17 mouse cellular contexts compared by ENCODE assay signal in genomic region chr17:13695881-13696280, GRCm38 (mm10).
DNase-seq lines count a peak whose midpoint lies in the region; ATAC-seq and TF ChIP-seq lines count a peak whose summit lies in the region.
"Had no signal": no experiment of that assay in that cellular context is flagged by ENCODE, and none has a peak within 500 bp of the region (broad histone marks: within the 10 kb centered on the region; RNA-seq: fewer than 3 reads in every experiment).

No protein-coding gene starts in this region.

- no peaks in the 10 kb centered on the region for H3K9me3 ChIP-seq in lung, embryonic 15.5 days
- H3K9me3 ChIP-seq: embryonic facial prominence, embryonic 13.5 days; forebrain, embryonic 12.5 days; heart, embryonic 12.5 days; hindbrain, embryonic 15.5 days had no signal

- H3K4me1 ChIP-seq in lung, embryonic 15.5 days: peaks cover 33% of the 10 kb centered on the region

- no peak overlapping the region for H3K4me2 ChIP-seq in lung, embryonic 15.5 days
- H3K4me2 ChIP-seq: embryonic facial prominence, embryonic 13.5 days; forebrain, embryonic 12.5 days; heart, embryonic 12.5 days; hindbrain, embryonic 15.5 days had no signal

- H3K36me3 ChIP-seq in lung, embryonic 15.5 days: no peaks in the 10 kb centered on the region
- H3K36me3 ChIP-seq: embryonic facial prominence, embryonic 13.5 days; forebrain, embryonic 12.5 days; heart, embryonic 12.5 days; hindbrain, embryonic 15.5 days had no signal

- no peak; the same call in 1 of the 2 replicates for ATAC-seq in lung, embryonic 15.5 days (ENCODE audit: borderline replicate concordance, extremely low read depth, low FRiP score, low TSS enrichment)
- no peak for ATAC-seq in megakaryocyte, adult 5-6 weeks (ENCODE audit: poor library complexity, severe bottlenecking)
- ATAC-seq: forebrain, embryonic 16.5 days had no signal

- H3K27ac ChIP-seq in lung, embryonic 15.5 days: peak overlapping the region; percentile 60
- H3K27ac ChIP-seq in gastrocnemius, adult 2 months: no peak overlapping the region
- H3K27ac ChIP-seq: embryonic facial prominence, embryonic 13.5 days; forebrain, embryonic 12.5 days; hindbrain, embryonic 15.5 days had no signal

- no peak for TF ChIP-seq CTCF in gastrocnemius, adult 2 months (IDR thresholded peaks at IDR 0.05)

- intact Hi-C loops in gastrocnemius, adult 2 months (cut with DNase I): no loop called here

- no peak overlapping the region for H3K9ac ChIP-seq in lung, embryonic 15.5 days
- H3K9ac ChIP-seq: embryonic facial prominence, embryonic 13.5 days; forebrain, embryonic 12.5 days; heart, embryonic 12.5 days; hindbrain, embryonic 15.5 days had no signal

- WGBS in lung, embryonic 15.5 days: 35% methylated on average over 5 of the region's 5 CpGs

- no peak overlapping the region for H3K4me3 ChIP-seq in lung, embryonic 15.5 days
- H3K4me3 ChIP-seq in gastrocnemius, adult 2 months: no peak overlapping the region
- H3K4me3 ChIP-seq: embryonic facial prominence, embryonic 13.5 days; forebrain, embryonic 12.5 days; heart, embryonic 12.5 days; hindbrain, embryonic 15.5 days had no signal

- peak; percentile 81 to 88 for DNase-seq in lung, adult 18-20 months
- DNase-seq in lung, postnatal 14 days: peak; percentile 68
- DNase-seq in yolk sac, embryonic 10.5 days (ENCODE audit: low spot score): no peak
- no peak for DNase-seq in right cerebral cortex, postnatal 14 days
- no peak for DNase-seq in gastrocnemius, adult 2 months
- DNase-seq: adrenal gland, adult 8-10 months; cerebellum, adult 18-20 months; cerebellum, adult 9-11 months; cerebellum, postnatal 36 days; gastrocnemius, postnatal 25 days had no signal

- no peaks in the 10 kb centered on the region for H3K27me3 ChIP-seq in lung, embryonic 15.5 days
- H3K27me3 ChIP-seq: embryonic facial prominence, embryonic 13.5 days; forebrain, embryonic 12.5 days; heart, embryonic 12.5 days; hindbrain, embryonic 15.5 days had no signal

Comparison
In these comparisons a context has a peak if more than half of its experiments do, and no peak if none do; other contexts are left out.
1. DNase-seq: peak in lung, adult 18-20 months (2 of 2) and lung, postnatal 14 days (single experiment); none in yolk sac, embryonic 10.5 days (single experiment), right cerebral cortex, postnatal 14 days (single experiment) and gastrocnemius, adult 2 months (single experiment).